Mouse (Mus musculus): ENCODE results near the gene Prkcb. TPM values are rescaled to one million over a fixed set of nuclear protein-coding genes. Genes with fewer than 3 reads are reported as not detected.

Prkcb gene
- polyA plus RNA-seq, 1 experiment from 2014 or later, result 206 TPM

DNA sequence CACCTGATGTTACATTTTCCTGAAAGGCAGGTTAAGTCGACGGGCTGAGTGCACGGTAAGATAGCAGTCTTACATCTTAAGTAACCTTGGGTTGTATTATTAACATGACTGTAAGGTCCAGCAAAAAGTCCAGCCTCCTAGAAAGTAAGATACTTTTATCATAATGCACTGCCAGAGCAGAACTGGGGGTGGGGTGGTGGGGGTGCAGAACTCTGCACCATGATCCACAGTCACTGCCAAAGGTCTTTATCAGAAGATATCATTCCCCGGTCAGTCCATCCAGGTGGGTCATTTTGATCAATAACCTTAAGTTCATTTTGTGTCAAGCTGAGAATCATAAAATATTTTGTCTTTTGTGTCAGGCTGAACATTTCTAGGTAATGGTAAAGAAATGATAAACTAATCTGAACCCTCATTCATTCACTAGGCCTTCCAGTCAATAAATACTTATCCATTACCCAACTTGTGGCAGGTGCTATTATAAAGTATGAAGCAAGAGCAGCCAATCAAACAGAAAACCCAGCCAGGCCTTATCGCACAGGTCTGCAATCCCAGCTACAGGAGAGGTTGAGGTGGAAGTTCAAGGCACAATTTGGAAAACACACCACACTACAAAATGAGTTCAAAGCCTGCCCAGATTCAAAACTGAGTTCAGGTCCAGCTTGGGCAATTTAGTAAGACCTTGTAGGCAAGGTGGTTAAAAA, 369.0 kb downstream of the Prkcb start:
- DNase-seq (ENCODE audit: low spot score), result no peak

DNA sequence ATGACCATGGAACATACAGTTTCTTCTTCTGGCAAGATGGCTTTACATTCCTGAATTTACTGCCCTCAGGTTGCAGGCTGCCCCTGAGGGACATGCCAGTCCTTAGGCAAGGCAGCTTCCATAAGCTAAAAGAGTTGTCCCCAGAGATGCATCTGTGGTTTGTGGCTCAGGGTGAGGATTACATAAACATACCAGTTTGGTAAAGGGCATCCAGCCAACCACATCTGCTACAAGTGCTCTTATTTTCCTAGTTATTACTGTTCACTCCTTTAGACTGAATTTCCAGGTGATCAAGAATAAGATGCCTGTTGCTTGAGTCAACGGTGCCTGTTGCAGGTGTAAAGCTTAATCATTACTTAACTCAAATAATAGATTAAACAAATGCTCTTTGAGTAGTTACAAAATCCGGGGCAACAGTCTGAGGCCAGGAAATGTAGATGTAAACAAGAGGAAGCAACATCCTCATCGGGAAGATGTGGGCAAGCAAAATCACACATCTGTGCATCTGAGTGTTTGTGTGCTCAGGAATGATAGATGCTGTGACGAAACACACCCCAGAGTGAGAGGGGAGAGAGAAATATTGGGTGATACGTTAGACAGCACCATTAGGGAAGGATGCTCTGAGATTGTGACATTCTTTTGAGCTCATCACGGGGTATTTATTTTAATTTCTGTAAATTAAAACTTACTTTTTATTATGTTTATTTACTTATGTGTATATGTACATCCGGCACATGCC, 376.9 kb downstream of the Prkcb start:
- no peak for DNase-seq (ENCODE audit: low spot score)

- DNase-seq (ENCODE audit: low spot score), result peak; percentile 41
Measured at GRCm38 (mm10) chr7:122667903-122668302, 379.4 kb downstream of the Prkcb start.

DNA sequence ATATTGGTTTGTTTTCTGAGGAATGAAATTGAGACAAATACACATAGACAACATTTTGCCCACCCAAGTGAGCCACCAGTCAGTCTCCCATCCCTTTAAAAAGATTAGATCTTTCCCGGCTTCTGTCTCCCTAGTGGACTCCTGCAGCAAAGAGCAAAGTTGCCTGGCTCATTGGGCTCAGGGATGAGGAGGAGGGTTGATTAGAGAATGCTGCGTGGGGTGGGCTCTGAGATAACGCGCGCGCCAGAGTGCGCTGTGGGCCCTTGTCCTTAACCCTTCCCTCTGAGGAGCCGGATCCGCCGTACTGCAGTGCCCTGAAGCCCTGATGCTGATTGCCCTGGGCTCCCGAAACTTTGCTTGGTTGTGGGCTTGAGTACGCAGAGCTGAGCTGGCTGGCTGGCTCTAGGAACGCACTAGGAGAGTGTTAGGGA, 381.9 kb downstream of the Prkcb start, which contains the start of gene Cacng3:
Gene Cacng3 (plus strand): TSS at position 51 of the 431 bp plus-strand sequence.
- DNase-seq (ENCODE audit: low spot score), result no peak

- DNase-seq (ENCODE audit: low spot score), result peak; percentile 85
Measured at GRCm38 (mm10) chr7:122670873-122671641, 382.5 kb downstream of the Prkcb start.

- no peak for DNase-seq (ENCODE audit: low spot score)
Measured at GRCm38 (mm10) chr7:122672981-122673380, 384.4 kb downstream of the Prkcb start.

DNA sequence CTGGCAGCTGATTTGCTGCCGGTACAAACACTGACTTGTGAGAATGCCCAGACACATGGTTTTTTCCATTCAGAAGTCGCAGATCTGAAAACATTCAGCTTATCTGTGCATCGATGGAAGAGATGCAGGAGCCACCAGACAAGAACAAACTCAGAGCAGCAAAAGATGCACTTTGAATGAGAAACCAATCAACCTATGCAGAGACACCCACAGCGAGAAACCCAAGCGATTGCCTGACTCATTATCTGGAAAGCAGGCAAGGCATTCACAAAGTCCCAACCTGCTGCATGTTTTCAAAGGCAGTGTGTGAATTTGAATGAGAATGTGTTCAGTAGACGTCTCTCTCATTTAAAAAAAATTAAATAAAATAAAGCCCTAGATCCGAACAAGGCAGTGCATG, 386.7 kb downstream of the Prkcb start:
- DNase-seq (ENCODE audit: low spot score), result no peak

Other genes starting within 250 kb of the Prkcb start
- 37.5 and 39.5 TPM in 2 replicates for gene Ubfd1, start 221.6 kb upstream of the Prkcb start, polyA plus RNA-seq (2015; fragmentation: Nextera tagmentation; extraction: Ambion mirVana)
- 8.9 and 9.2 TPM in 2 replicates for gene Ears2, start 221.5 kb upstream of the Prkcb start, polyA plus RNA-seq (2015; fragmentation: Nextera tagmentation; extraction: Ambion mirVana)
- 641 and 688 TPM in 2 replicates for gene Ndufab1, start 186.9 kb upstream of the Prkcb start, polyA plus RNA-seq (2015; fragmentation: Nextera tagmentation; extraction: Ambion mirVana)
- gene Palb2, start 155.8 kb upstream of the Prkcb start, polyA plus RNA-seq (2015; fragmentation: Nextera tagmentation; extraction: Ambion mirVana), result 16.5 and 16.9 TPM in 2 replicates
- gene Dctn5, start 155.7 kb upstream of the Prkcb start, polyA plus RNA-seq (2015; fragmentation: Nextera tagmentation; extraction: Ambion mirVana), result 108 TPM in 2 replicates
- 125 and 129 TPM in 2 replicates for gene Plk1, start 129.3 kb upstream of the Prkcb start, polyA plus RNA-seq (2015; fragmentation: Nextera tagmentation; extraction: Ambion mirVana)
- 0.08 and 0.10 TPM in 2 replicates for gene Ern2, start 102.5 kb upstream of the Prkcb start, polyA plus RNA-seq (2015; fragmentation: Nextera tagmentation; extraction: Ambion mirVana)
- 0.64 and 0.75 TPM in 2 replicates for gene Chp2, start 69.3 kb upstream of the Prkcb start, polyA plus RNA-seq (2015; fragmentation: Nextera tagmentation; extraction: Ambion mirVana)

Measured in thymus, postnatal 0 days (tissue).